Mouse (Mus musculus) CD4-positive helper T cell, adult 2 months (primary cell): ENCODE results near the gene Megf11.

Experiments
- DNase-seq: peaks from one replicate; pipeline ENCODE4 v3.0.0-alpha.2; 2012; ENCODE audit warnings: low read depth, missing footprints, low spot score

Megf11 gene

GRCm38 (mm10) chr9:64393914-64394596, 8.6 kb downstream of the Megf11 start:
- DNase-seq: peak; percentile 37

GRCm38 (mm10) chr9:64395238-64395920, 10.0 kb downstream of the Megf11 start:
- DNase-seq: no peak

- no peak for DNase-seq
These were observed 11.7 kb downstream of the Megf11 start for GRCm38 (mm10) chr9:64397108-64397507.

GRCm38 (mm10) chr9:64399121-64399520, 13.7 kb downstream of the Megf11 start:
- no peak for DNase-seq

GRCm38 (mm10) chr9:64402141-64402540, 16.7 kb downstream of the Megf11 start:
- no peak for DNase-seq

- DNase-seq: no peak
These were observed 21.4 kb downstream of the Megf11 start for GRCm38 (mm10) chr9:64406841-64407240.

- no peak for DNase-seq
These were observed 22.1 kb downstream of the Megf11 start for GRCm38 (mm10) chr9:64407390-64407970.

- DNase-seq: no peak
These were observed 23.4 kb downstream of the Megf11 start for GRCm38 (mm10) chr9:64408821-64409220.

- DNase-seq: no peak
These were observed 35.0 kb downstream of the Megf11 start for GRCm38 (mm10) chr9:64420471-64420870.

GRCm38 (mm10) chr9:64421986-64422616, 36.7 kb downstream of the Megf11 start:
- DNase-seq: no peak

GRCm38 (mm10) chr9:64423912-64424311, 38.5 kb downstream of the Megf11 start:
- no peak for DNase-seq

GRCm38 (mm10) chr9:64436121-64436520, 50.7 kb downstream of the Megf11 start:
- DNase-seq: no peak

GRCm38 (mm10) chr9:64440101-64440500, 54.7 kb downstream of the Megf11 start:
- DNase-seq: no peak

- no peak for DNase-seq
These were observed 60.6 kb downstream of the Megf11 start for GRCm38 (mm10) chr9:64445981-64446380.

- no peak for DNase-seq
These were observed 61.6 kb downstream of the Megf11 start for GRCm38 (mm10) chr9:64447070-64447469.

- DNase-seq: no peak
These were observed 62.1 kb downstream of the Megf11 start for GRCm38 (mm10) chr9:64447522-64447921.

- DNase-seq: no peak
These were observed 67.3 kb downstream of the Megf11 start for GRCm38 (mm10) chr9:64452769-64453168.

GRCm38 (mm10) chr9:64454196-64454595, 68.8 kb downstream of the Megf11 start:
- no peak for DNase-seq

- no peak for DNase-seq
These were observed 70.5 kb downstream of the Megf11 start for GRCm38 (mm10) chr9:64455910-64456309.

- no peak for DNase-seq
These were observed 72.2 kb downstream of the Megf11 start for GRCm38 (mm10) chr9:64457596-64457995.

- DNase-seq: no peak
These were observed 76.3 kb downstream of the Megf11 start for GRCm38 (mm10) chr9:64461568-64462308.

GRCm38 (mm10) chr9:64462870-64463269, 77.4 kb downstream of the Megf11 start:
- no peak for DNase-seq
